Mouse (Mus musculus): ENCODE data around the gene Lgi1.
A peak's percentile ranks its signal among the peaks of the same experiment; 100 is the strongest.

The Lgi1 gene

GRCm38 (mm10) chr19:38264505-38265500, at the start of gene Lgi1:
Lgi1 (plus strand) TSS chr19:38264536.
- DNase-seq: peak; percentile 83

GRCm38 (mm10) chr19:38217696-38218095, 46.6 kb upstream of the Lgi1 start:
- no peak for DNase-seq

- DNase-seq: peak; percentile 47
These were observed 40.9 kb upstream of the Lgi1 start for GRCm38 (mm10) chr19:38223356-38223904.

- peak; percentile 95 for DNase-seq
These were observed 40.2 kb upstream of the Lgi1 start, which contains the start of gene Fra10ac1 for GRCm38 (mm10) chr19:38223905-38224684. Fra10ac1 (minus strand) TSS chr19:38224156.

GRCm38 (mm10) chr19:38224685-38225060, 39.7 kb upstream of the Lgi1 start:
- DNase-seq: peak; percentile 61

GRCm38 (mm10) chr19:38228699-38229098, 35.6 kb upstream of the Lgi1 start:
- DNase-seq: no peak

- no peak for DNase-seq
These were observed 32.2 kb upstream of the Lgi1 start for GRCm38 (mm10) chr19:38232087-38232486.

- DNase-seq: no peak
These were observed 31.8 kb upstream of the Lgi1 start for GRCm38 (mm10) chr19:38232516-38232915.

GRCm38 (mm10) chr19:38236526-38236925, 27.8 kb upstream of the Lgi1 start:
- DNase-seq: no peak

- peak; percentile 71 for DNase-seq
These were observed 26.5 kb upstream of the Lgi1 start for GRCm38 (mm10) chr19:38237834-38238212.

GRCm38 (mm10) chr19:38238213-38238951, 26.0 kb upstream of the Lgi1 start:
- DNase-seq: peak; percentile 95

GRCm38 (mm10) chr19:38242314-38242852, 22.0 kb upstream of the Lgi1 start:
- DNase-seq: no peak

GRCm38 (mm10) chr19:38244748-38245147, 19.6 kb upstream of the Lgi1 start:
- no peak for DNase-seq

- no peak for DNase-seq
These were observed 18.8 kb upstream of the Lgi1 start for GRCm38 (mm10) chr19:38245361-38246176.

GRCm38 (mm10) chr19:38246177-38246622, 18.1 kb upstream of the Lgi1 start:
- DNase-seq: no peak

GRCm38 (mm10) chr19:38249627-38250026, 14.7 kb upstream of the Lgi1 start:
- no peak for DNase-seq

- peak; percentile 67 for DNase-seq
These were observed 10.5 kb upstream of the Lgi1 start for GRCm38 (mm10) chr19:38253796-38254195.

GRCm38 (mm10) chr19:38258651-38259065, 5.7 kb upstream of the Lgi1 start:
- peak; percentile 74 for DNase-seq

- peak; percentile 34 for DNase-seq
These were observed 4.9 kb upstream of the Lgi1 start for GRCm38 (mm10) chr19:38259436-38259835.

GRCm38 (mm10) chr19:38260346-38260745, 4.0 kb upstream of the Lgi1 start:
- DNase-seq: peak; percentile 52

GRCm38 (mm10) chr19:38261351-38261750, 3.0 kb upstream of the Lgi1 start:
- peak; percentile 52 for DNase-seq
